Mouse (Mus musculus) myocyte (in vitro differentiated cells): ENCODE measurements around the gene Nr4a3. TPM values are rescaled to one million over a fixed set of nuclear protein-coding genes. Genes with fewer than 3 reads are reported as not detected.

Experiments
- H3K27me3 ChIP-seq: one replicate; pipeline ENCODE4 v1.6.1; 2011; ENCODE audit not compliant: control insufficient read depth, insufficient read depth, insufficient read length
- H3K36me3 ChIP-seq: one replicate; pipeline ENCODE4 v1.6.1; 2011; ENCODE audit not compliant: control insufficient read depth, insufficient read depth
- H3K4me2 ChIP-seq: one replicate; pipeline ENCODE4 v1.6.1; 2011; ENCODE audit warnings: low read depth, control low read depth
- H3K4me3 ChIP-seq: one replicate; pipeline ENCODE4 v1.5.1; 2011; ENCODE audit warnings: mild to moderate bottlenecking, control low read depth, moderate library complexity
- H3K79me2 ChIP-seq: one replicate; pipeline ENCODE4 v1.6.1; 2011; ENCODE audit not compliant: control insufficient read depth, insufficient read depth
- H3ac ChIP-seq: one replicate; pipeline ENCODE4 v1.6.1; 2011; ENCODE audit not compliant: control insufficient read depth, insufficient read length
- CEBPB ChIP-seq: IDR thresholded peaks from 2 replicates; pipeline ENCODE4 v1.6.1; 2011; ENCODE audit warnings: mild to moderate bottlenecking, moderate library complexity; ENCODE audit not compliant: poor library complexity, insufficient read depth, severe bottlenecking
- E2F4 ChIP-seq: IDR thresholded peaks from one replicate; pipeline ENCODE4 v1.6.1; 2011; ENCODE audit warnings: mild to moderate bottlenecking, control low read depth, moderate library complexity; ENCODE audit not compliant: insufficient read depth
- MAX ChIP-seq: IDR thresholded peaks from one replicate; pipeline ENCODE4 v1.6.1; 2011; ENCODE audit warnings: low read depth, mild to moderate bottlenecking, control low read depth
- MYOD1 ChIP-seq, 3 experiments: IDR thresholded peaks; one replicate each; pipeline ENCODE4 v1.6.1; 2011; ENCODE audit warnings: control low read depth in 2 of 3, low read depth in 2 of 3, mild to moderate bottlenecking in 2 of 3, moderate library complexity in 1 of 3; ENCODE audit not compliant: insufficient read length in 2 of 3, control insufficient read depth in 1 of 3
- MYOG ChIP-seq, 3 experiments: IDR thresholded peaks; one replicate each; pipeline ENCODE4 v1.6.1; 2011; ENCODE audit warnings: control low read depth in 2 of 3, low read depth in 2 of 3, mild to moderate bottlenecking in 2 of 3; ENCODE audit not compliant: insufficient read length in 2 of 3, control insufficient read depth in 1 of 3, insufficient read depth in 1 of 3
- POLR2A ChIP-seq: IDR thresholded peaks from one replicate; pipeline ENCODE4 v1.6.1; 2011; ENCODE audit warnings: low read depth, mild to moderate bottlenecking, control low read depth, moderate library complexity; ENCODE audit not compliant: insufficient read length
- POLR2AphosphoS2 ChIP-seq: IDR thresholded peaks from one replicate; pipeline ENCODE4 v1.6.1; 2011; ENCODE audit warnings: low read depth, control low read depth; ENCODE audit not compliant: insufficient read length
- REST ChIP-seq: IDR thresholded peaks from one replicate; pipeline ENCODE4 v1.6.1; 2011; ENCODE audit warnings: mild to moderate bottlenecking, control low read depth, moderate library complexity; ENCODE audit not compliant: insufficient read depth, insufficient read length
- SRF ChIP-seq: IDR thresholded peaks from one replicate; pipeline ENCODE4 v1.6.1; 2011; ENCODE audit warnings: low read depth; ENCODE audit not compliant: control insufficient read depth, insufficient read length
- TCF12 ChIP-seq: IDR thresholded peaks from one replicate; pipeline ENCODE4 v1.6.1; 2011; ENCODE audit warnings: mild to moderate bottlenecking, control low read depth; ENCODE audit not compliant: poor library complexity, insufficient read depth, severe bottlenecking
- TCF3 ChIP-seq: IDR thresholded peaks from one replicate; pipeline ENCODE4 v1.6.1; 2011; ENCODE audit warnings: low read depth, control low read depth; ENCODE audit not compliant: insufficient read length
- USF1 ChIP-seq: IDR thresholded peaks from one replicate; pipeline ENCODE4 v1.6.1; 2011; ENCODE audit warnings: low read depth, mild to moderate bottlenecking, control low read depth, moderate library complexity
- polyA plus RNA-seq: library from polyadenylated mRNA; unstranded; fragments of >200 nt; fragmentation: generic; extraction: Trizol; gene quantifications from one replicate; pipeline ENCODE4 v1.2.1, GENCODE M21; 2012; ENCODE audit warnings: missing spikeins

Nr4a3 gene
- polyA plus RNA-seq, 1 experiment, result 0.32 TPM

GRCm38 (mm10) chr4:48124416-48124772 lies 79.4 kb downstream of the Nr4a3 start:
- Histone ChIP-seq H3K36me3 (no peaks in the 10 kb centered on the region), H3K4me3 (peak overlapping the region; percentile 29), H3K27me3 (no peaks in the 10 kb centered on the region)

GRCm38 (mm10) chr4:48124773-48125469 lies 80.0 kb downstream of the Nr4a3 start, which contains the start of gene Stx17:
Gene Stx17, plus strand, starts transcription at chr4:48124915.
- Histone ChIP-seq H3K36me3 (no peaks in the 10 kb centered on the region), H3K27me3 (no peaks in the 10 kb centered on the region), H3K79me2 (peaks cover 4% of the 10 kb centered on the region), H3K4me2 (peak within 1 kb of the TSS; percentile 73), H3ac (peak within 1 kb of the TSS; percentile 26), H3K4me3 (peak within 1 kb of the TSS; percentile 29)
- TF ChIP-seq CEBPB (no peak), E2F4 (no peak), POLR2A (peak; percentile 93), MYOD1 (IDR thresholded peaks at IDR 0.05; ENCODE audit: control insufficient read depth in 1 of 3, insufficient read length in 2 of 3, low read depth in 2 of 3) (peak in 1 of 3 experiments; percentile 12), USF1 (no peak), SRF (no peak), MAX (no peak), POLR2AphosphoS2 (peak; percentile 75), MYOG (IDR thresholded peaks at IDR 0.05; ENCODE audit: control insufficient read depth in 1 of 3, insufficient read depth in 1 of 3, insufficient read length in 2 of 3, low read depth in 2 of 3) (no peak), TCF3 (no peak), REST (no peak), TCF12 (no peak)

More at GRCm38 (mm10) chr4:48124416-48124772, 79.4 kb downstream of the Nr4a3 start:
- peak overlapping the region; percentile 73 for H3K4me2 ChIP-seq
- peak overlapping the region; percentile 26 for H3ac ChIP-seq
- TF ChIP-seq REST, result no peak
- TF ChIP-seq MYOD1 (IDR thresholded peaks at IDR 0.05; ENCODE audit: control insufficient read depth in 1 of 3, insufficient read length in 2 of 3, low read depth in 2 of 3), result no peak
- TF ChIP-seq MAX, result no peak
- TF ChIP-seq POLR2A, result no peak
- no peak for TF ChIP-seq MYOG (IDR thresholded peaks at IDR 0.05; ENCODE audit: control insufficient read depth in 1 of 3, insufficient read depth in 1 of 3, insufficient read length in 2 of 3, low read depth in 2 of 3)
- TF ChIP-seq TCF12, result no peak
- TF ChIP-seq E2F4, result no peak
- no peak for TF ChIP-seq TCF3
- no peak for TF ChIP-seq SRF
- H3K79me2 ChIP-seq, result peaks cover 4% of the 10 kb centered on the region

- H3K27me3 ChIP-seq, result no peaks in the 10 kb centered on the region
- no peaks in the 10 kb centered on the region for H3K36me3 ChIP-seq
- H3ac ChIP-seq, result no peak overlapping the region
- no peak overlapping the region for H3K4me3 ChIP-seq
- TF ChIP-seq USF1 (no peak), TCF12 (no peak), TCF3 (no peak), MYOD1 (IDR thresholded peaks at IDR 0.05; ENCODE audit: control insufficient read depth in 1 of 3, insufficient read length in 2 of 3, low read depth in 2 of 3) (no peak), REST (no peak), MAX (no peak), SRF (no peak), CEBPB (no peak), POLR2A (no peak), E2F4 (no peak), POLR2AphosphoS2 (no peak)
- H3K79me2 ChIP-seq, result peaks cover 4% of the 10 kb centered on the region
- no peak overlapping the region for H3K4me2 ChIP-seq
Measured at GRCm38 (mm10) chr4:48130314-48130713, 85.4 kb downstream of the Nr4a3 start.

GRCm38 (mm10) chr4:48131606-48132005 lies 86.7 kb downstream of the Nr4a3 start:
- TF ChIP-seq TCF12 (no peak), MYOG (IDR thresholded peaks at IDR 0.05; ENCODE audit: control insufficient read depth in 1 of 3, insufficient read depth in 1 of 3, insufficient read length in 2 of 3, low read depth in 2 of 3) (no peak), REST (no peak), MYOD1 (IDR thresholded peaks at IDR 0.05; ENCODE audit: control insufficient read depth in 1 of 3, insufficient read length in 2 of 3, low read depth in 2 of 3) (no peak), USF1 (no peak), TCF3 (no peak)
- Histone ChIP-seq H3K4me2 (no peak overlapping the region), H3ac (no peak overlapping the region), H3K27me3 (no peaks in the 10 kb centered on the region), H3K36me3 (no peaks in the 10 kb centered on the region), H3K79me2 (no peaks in the 10 kb centered on the region), H3K4me3 (no peak overlapping the region)

- H3ac ChIP-seq, result no peak overlapping the region
- TF ChIP-seq POLR2A, result no peak
- TF ChIP-seq MYOD1 (IDR thresholded peaks at IDR 0.05; ENCODE audit: control insufficient read depth in 1 of 3, insufficient read length in 2 of 3, low read depth in 2 of 3), result no peak
- no peak for TF ChIP-seq POLR2AphosphoS2
- TF ChIP-seq REST, result no peak
- TF ChIP-seq CEBPB, result no peak
- TF ChIP-seq MAX, result no peak
- no peak for TF ChIP-seq USF1
- no peak for TF ChIP-seq TCF3
- no peak for TF ChIP-seq TCF12
- TF ChIP-seq SRF, result no peak
- H3K27me3 ChIP-seq, result no peaks in the 10 kb centered on the region
- H3K36me3 ChIP-seq, result no peaks in the 10 kb centered on the region
- H3K4me2 ChIP-seq, result no peak overlapping the region
- no peak overlapping the region for H3K4me3 ChIP-seq
- no peaks in the 10 kb centered on the region for H3K79me2 ChIP-seq
Measured at GRCm38 (mm10) chr4:48132721-48133120, 87.8 kb downstream of the Nr4a3 start.

Other genes with a start within 250 kb of the Nr4a3 start
- gene Stx17, start 79.8 kb downstream of the Nr4a3 start, polyA plus RNA-seq, result 7.4 TPM
- 22.7 TPM for gene Erp44, start 234.4 kb downstream of the Nr4a3 start, polyA plus RNA-seq
- 3.1 TPM for gene Invs, start 234.6 kb downstream of the Nr4a3 start, polyA plus RNA-seq